Mouse (Mus musculus) liver, adult 2 months (tissue): ENCODE data around the gene Vtn. TPM values are rescaled to one million over a fixed set of nuclear protein-coding genes. Genes with fewer than 3 reads are reported as not detected.
A peak's percentile ranks its signal among the peaks of the same experiment; 100 is the strongest.

Source experiments
- DNase-seq: peaks from one replicate; pipeline ENCODE4 v3.0.0-alpha.2; 2011; ENCODE audit warnings: low read depth, low spot score; ENCODE audit errors: extremely low read depth
- H3K27ac ChIP-seq: fragments of 200-500 bp; replicated peaks from 2 replicates; pipeline ENCODE4 v1.5.1; 2012; ENCODE audit warnings: low read depth, mild to moderate bottlenecking, control low read depth, inconsistent platforms, low read length; ENCODE audit not compliant: insufficient read depth
- H3K27me3 ChIP-seq: fragments of 200-500 bp; 2 replicates; pipeline ENCODE4 v1.6.1; 2012; ENCODE audit warnings: mild to moderate bottlenecking, moderate library complexity, low read length, inconsistent platforms; ENCODE audit not compliant: control insufficient read depth, insufficient read depth
- H3K36me3 ChIP-seq: fragments of 200-500 bp; 2 replicates; pipeline ENCODE4 v1.6.1; 2012; ENCODE audit warnings: low read length, inconsistent platforms; ENCODE audit not compliant: control insufficient read depth, insufficient read depth
- H3K4me1 ChIP-seq: fragments of 200-500 bp; 2 replicates; pipeline ENCODE4 v1.6.1; 2011; ENCODE audit warnings: low read length; ENCODE audit not compliant: control insufficient read depth, insufficient read depth
- H3K4me3 ChIP-seq: fragments of 200-500 bp; 2 replicates; pipeline ENCODE4 v1.5.1; 2011; ENCODE audit warnings: low read depth, mild to moderate bottlenecking, control low read depth, low read length, moderate library complexity; ENCODE audit not compliant: insufficient read depth
- H3K79me2 ChIP-seq: fragments of 200-500 bp; 2 replicates; pipeline ENCODE4 v1.6.1; 2012; ENCODE audit warnings: inconsistent platforms, mild to moderate bottlenecking, low read length, moderate library complexity; ENCODE audit not compliant: control insufficient read depth, insufficient read depth
- H3K9ac ChIP-seq: fragments of 200-500 bp; 2 replicates; pipeline ENCODE4 v1.6.1; 2012; ENCODE audit warnings: low read depth, mild to moderate bottlenecking, control low read depth, inconsistent platforms, low read length
- CTCF ChIP-seq: fragments of 200-500 bp; IDR thresholded peaks from 2 replicates; pipeline ENCODE4 v1.5.1; 2011; ENCODE audit warnings: low read depth, low read length, control low read depth
- POLR2A ChIP-seq: fragments of 200-500 bp; IDR thresholded peaks from 2 replicates; pipeline ENCODE4 v1.6.1; 2011; ENCODE audit warnings: low read length, control low read depth; ENCODE audit not compliant: insufficient read depth; ENCODE audit errors: extremely low read depth
- WGBS: fragments of 180-500 bp; shearing (Covaris S2); methylation state at CpG from one replicate; pipeline ENCODE4 v1.1.7; 2018; 5-methylcytosine and 5-hydroxymethylcytosine counted together
- polyA plus RNA-seq: library from polyadenylated mRNA; depleted of rRNA; stranded (reverse); fragments of >200 nt; gene quantifications from 2 replicates; pipeline ENCODE4 v1.2.3, GENCODE M21; 2012; rRNA removed
- total RNA-seq: library from RNA; depleted of rRNA; stranded (reverse); fragments of >200 nt; gene quantifications from 2 replicates; pipeline ENCODE4 v1.2.3, GENCODE M21; 2014; rRNA removed

The Vtn gene
- total and polyA plus RNA-seq, 2 experiments: 2,089 to 3,152 TPM

- WGBS: under 1% methylated on average over 60 of the region's 60 CpGs
- Histone ChIP-seq H3K4me1 (peaks cover 13% of the 10 kb centered on the region), H3K79me2 (peaks cover 4% of the 10 kb centered on the region; the same call in 1 of the 2 replicates), H3K4me3 (peak within 1 kb of the TSS; percentile 70), H3K27ac (peak within 1 kb of the TSS; percentile 89), H3K9ac (peak within 1 kb of the TSS; percentile 75), H3K36me3 (no peaks in the 10 kb centered on the region), H3K27me3 (no peaks in the 10 kb centered on the region)
- TF ChIP-seq CTCF: no peak
- TF ChIP-seq POLR2A: peak; percentile 69; the same call in 1 of the 2 replicates
- DNase-seq: peak; percentile 92
Observed at GRCm38 (mm10) chr11:78550168-78551058, 51.5 kb downstream of the Vtn start, which contains the start of gene Tmem97. Gene Tmem97 (minus strand): TSS chr11:78550777.

DNA sequence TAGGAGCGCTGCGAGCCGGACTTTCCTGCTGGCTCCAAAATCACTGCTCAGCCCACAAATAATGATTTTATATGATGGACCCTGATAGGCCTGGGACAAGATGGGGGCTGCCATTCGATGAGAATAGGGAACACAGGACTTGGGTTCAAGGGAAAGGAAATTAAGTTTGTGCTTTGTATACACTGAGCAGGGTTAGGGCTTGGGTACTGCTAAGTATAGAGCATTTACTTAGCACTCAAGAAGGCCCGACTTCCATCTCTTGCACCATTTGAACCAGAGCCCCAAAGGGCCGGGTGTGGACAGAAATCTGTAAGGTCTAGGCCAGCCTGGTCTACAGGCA, 52.1 kb downstream of the Vtn start:
- no peaks in the 10 kb centered on the region for H3K36me3 ChIP-seq
- peak overlapping the region; percentile 67 for H3K27ac ChIP-seq
- H3K79me2 ChIP-seq: no peaks in the 10 kb centered on the region; the same call in 1 of the 2 replicates
- 30% methylated on average over 6 of the region's 6 CpGs for WGBS
- H3K27me3 ChIP-seq: no peaks in the 10 kb centered on the region
- peak overlapping the region; percentile 23; the same call in 1 of the 2 replicates for H3K9ac ChIP-seq
- TF ChIP-seq CTCF (no peak), POLR2A (no peak)
- H3K4me1 ChIP-seq: peaks cover 15% of the 10 kb centered on the region
- peak overlapping the region; percentile 31; the same call in 1 of the 2 replicates for H3K4me3 ChIP-seq
- DNase-seq: no peak

Other genes starting within 250 kb of the Vtn start
- gene 2610507B11Rik, start 237.3 kb upstream of the Vtn start, total RNA-seq: 66.7 and 68.6 TPM in 2 replicates
- gene 2610507B11Rik, start 237.3 kb upstream of the Vtn start, polyA plus RNA-seq: 42.5 and 43.6 TPM in 2 replicates
- gene BC030499, start 208.2 kb upstream of the Vtn start, total RNA-seq: 0.18 and 0.27 TPM in 2 replicates
- gene BC030499, start 208.2 kb upstream of the Vtn start, polyA plus RNA-seq: 0.11 and 0.13 TPM in 2 replicates
- 0.54 and 0.83 TPM in 2 replicates for gene Spag5, start 197.6 kb upstream of the Vtn start, total RNA-seq
- 0.15 and 0.19 TPM in 2 replicates for gene Spag5, start 197.6 kb upstream of the Vtn start, polyA plus RNA-seq
- 15.8 and 16.9 TPM in 2 replicates for gene Aldoc, start 176.1 kb upstream of the Vtn start, total RNA-seq
- gene Aldoc, start 176.1 kb upstream of the Vtn start, polyA plus RNA-seq: 8.8 and 19.1 TPM in 2 replicates
- 6.6 and 8.6 TPM in 2 replicates for gene Pigs, start 170.7 kb upstream of the Vtn start, total RNA-seq
- gene Pigs, start 170.7 kb upstream of the Vtn start, polyA plus RNA-seq: 34.9 and 35.5 TPM in 2 replicates
- gene Unc119, start 155.6 kb upstream of the Vtn start, total RNA-seq: 5.5 and 7.2 TPM in 2 replicates
- gene Unc119, start 155.6 kb upstream of the Vtn start, polyA plus RNA-seq: 7.7 and 12.7 TPM in 2 replicates
- gene Foxn1, start 112.5 kb upstream of the Vtn start, total RNA-seq: not detected in 2 replicates
- not detected in 2 replicates for gene Foxn1, start 112.5 kb upstream of the Vtn start, polyA plus RNA-seq
- 0.65 and 1.9 TPM in 2 replicates for gene Slc13a2, start 76.9 kb upstream of the Vtn start, total RNA-seq
- 4.7 and 5.6 TPM in 2 replicates for gene Slc13a2, start 76.9 kb upstream of the Vtn start, polyA plus RNA-seq
- gene Slc46a1, start 33.4 kb upstream of the Vtn start, total RNA-seq: 36.2 and 38.0 TPM in 2 replicates
- gene Slc46a1, start 33.4 kb upstream of the Vtn start, polyA plus RNA-seq: 133 and 146 TPM in 2 replicates
- 0.09 and 0.34 TPM in 2 replicates for gene Sarm1, start 1.3 kb upstream of the Vtn start, total RNA-seq
- gene Sarm1, start 1.3 kb upstream of the Vtn start, polyA plus RNA-seq: 0.21 and 0.24 TPM in 2 replicates
- gene Sebox, start 4.4 kb downstream of the Vtn start, total RNA-seq: 0.34 and 0.37 TPM in 2 replicates
- gene Sebox, start 4.4 kb downstream of the Vtn start, polyA plus RNA-seq: 0.36 and 0.91 TPM in 2 replicates
- 7.7 and 10.8 TPM in 2 replicates for gene Tmem199, start 13.1 kb downstream of the Vtn start, total RNA-seq
- 5.9 and 6.1 TPM in 2 replicates for gene Tmem199, start 13.1 kb downstream of the Vtn start, polyA plus RNA-seq
- 63.5 and 67.5 TPM in 2 replicates for gene Poldip2, start 13.1 kb downstream of the Vtn start, total RNA-seq
- 77.6 and 80.9 TPM in 2 replicates for gene Poldip2, start 13.1 kb downstream of the Vtn start, polyA plus RNA-seq
- 11.5 and 14.4 TPM in 2 replicates for gene Tnfaip1, start 37.2 kb downstream of the Vtn start, total RNA-seq
- 13.9 and 16.7 TPM in 2 replicates for gene Tnfaip1, start 37.2 kb downstream of the Vtn start, polyA plus RNA-seq
- gene Ift20, start 37.3 kb downstream of the Vtn start, total RNA-seq: 107 and 120 TPM in 2 replicates
- gene Ift20, start 37.3 kb downstream of the Vtn start, polyA plus RNA-seq: 80.7 and 84.2 TPM in 2 replicates
- gene Tmem97, start 51.7 kb downstream of the Vtn start, total RNA-seq: 102 and 123 TPM in 2 replicates
- 76.5 and 91.6 TPM in 2 replicates for gene Tmem97, start 51.7 kb downstream of the Vtn start, polyA plus RNA-seq
- 7.0 and 7.5 TPM in 2 replicates for gene Nlk, start 198.3 kb downstream of the Vtn start, total RNA-seq
- gene Nlk, start 198.3 kb downstream of the Vtn start, polyA plus RNA-seq: 4.8 and 5.5 TPM in 2 replicates